ENCODE assay signal across 19 mouse cellular contexts in the genomic region with DNA sequence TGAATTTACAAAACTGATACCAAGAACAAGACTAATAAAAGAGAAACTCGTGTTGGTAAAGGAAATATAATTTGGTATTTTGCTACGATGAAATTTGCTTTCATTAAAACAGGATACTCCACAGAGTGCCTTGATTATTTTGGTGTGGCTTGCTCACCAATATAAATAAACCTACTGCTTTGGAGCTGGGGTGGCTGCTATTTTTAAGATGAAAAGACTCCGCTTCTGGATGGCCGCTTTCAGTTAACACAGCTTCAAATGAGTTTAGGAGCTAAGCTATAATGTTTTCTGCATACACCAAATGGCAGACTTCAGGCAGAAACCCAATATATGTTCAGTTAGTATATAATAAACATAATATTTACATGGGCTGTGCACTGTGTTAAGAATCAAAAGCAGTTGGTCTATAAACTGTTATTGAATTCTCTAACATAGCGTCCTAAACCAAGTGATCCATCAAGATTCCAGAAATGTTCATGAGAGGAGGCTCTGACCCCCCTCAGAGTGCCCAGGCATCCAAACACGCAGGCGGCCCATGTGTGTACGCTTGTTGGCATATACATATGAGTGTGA.
"Had no signal": no experiment of that assay in that cellular context is flagged by ENCODE, and none has a peak within 500 bp of the region (broad histone marks: within the 10 kb centered on the region; RNA-seq: fewer than 3 reads in every experiment).

No protein-coding gene starts in this region.

- H3K4me3 ChIP-seq: intestine, embryonic 15.5 days; kidney, embryonic 15.5 days; limb, embryonic 12.5 days; limb, embryonic 15.5 days; midbrain, embryonic 13.5 days had no signal

- H3K27ac ChIP-seq: intestine, embryonic 15.5 days; kidney, embryonic 15.5 days; limb, embryonic 12.5 days; limb, embryonic 15.5 days; liver, embryonic 14.5 days; macrophage; midbrain, embryonic 13.5 days had no signal

- H3K9me3 ChIP-seq: intestine, embryonic 15.5 days; kidney, embryonic 15.5 days; limb, embryonic 12.5 days; limb, embryonic 15.5 days; midbrain, embryonic 13.5 days had no signal

- H3K9ac ChIP-seq: intestine, embryonic 15.5 days; kidney, embryonic 15.5 days; limb, embryonic 12.5 days; limb, embryonic 15.5 days; liver, embryonic 14.5 days; liver, postnatal 0 days; midbrain, embryonic 13.5 days had no signal

- H3K4me1 ChIP-seq: intestine, embryonic 15.5 days; kidney, embryonic 15.5 days; limb, embryonic 15.5 days; midbrain, embryonic 13.5 days had no signal

- DNase-seq: kidney, adult 11 months; kidney, adult 8-10 months; kidney, postnatal 10 days; kidney, postnatal 36 days; liver, postnatal 0 days; lung, postnatal 14 days; right cerebral cortex, postnatal 14 days; thymus, adult 18-20 months; thymus, postnatal 14 days; thymus, postnatal 4 days had no signal

- H3K36me3 ChIP-seq: intestine, embryonic 15.5 days; kidney, embryonic 15.5 days; limb, embryonic 12.5 days; limb, embryonic 15.5 days; midbrain, embryonic 13.5 days had no signal

- H3K4me2 ChIP-seq: intestine, embryonic 15.5 days; kidney, embryonic 15.5 days; limb, embryonic 12.5 days; limb, embryonic 15.5 days; liver, embryonic 11.5 days; midbrain, embryonic 13.5 days had no signal

- H3K27me3 ChIP-seq: intestine, embryonic 15.5 days; kidney, embryonic 15.5 days; limb, embryonic 12.5 days; limb, embryonic 15.5 days; midbrain, embryonic 13.5 days had no signal

- ATAC-seq: intestine, embryonic 15.5 days; liver, postnatal 0 days; midbrain, embryonic 13.5 days; midbrain, embryonic 16.5 days had no signal
